Mouse (Mus musculus) CH12F3 (cell line): Measurements from ENCODE around the gene Ecd.
"Not testable (repeated sequence)": the region's sequence is repeated elsewhere in the genome, so short reads cannot be mapped to it uniquely, and the experiment has no call there.

Experiments
- in situ Hi-C: fragments of 300-500 bp; cut with MboI; formaldehyde crosslinking; loops from 2 replicates; pipeline ENCODE4 v1.14.3; 2020; ENCODE audit warnings: low sequenced_read_pairs

Gene Ecd

DNA sequence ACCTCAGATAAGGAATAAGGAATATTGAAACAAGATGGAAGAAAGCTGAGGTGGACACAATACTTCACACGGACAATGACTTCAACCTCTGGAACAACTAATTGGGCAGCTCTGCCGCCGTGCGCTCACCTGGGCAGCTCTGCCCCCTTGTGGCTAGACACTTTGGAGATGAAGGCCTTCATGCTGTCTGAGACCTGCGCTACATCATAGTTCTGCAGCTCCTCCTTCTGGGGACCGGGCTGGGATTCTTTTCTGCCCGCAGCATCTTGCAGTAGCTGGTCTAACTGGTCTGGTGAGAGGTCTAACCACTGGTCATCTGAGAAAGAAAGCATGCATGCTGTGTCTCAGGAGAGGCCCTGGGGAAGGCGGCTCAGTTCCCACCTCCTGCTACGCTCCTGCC lies 19.4 kb downstream of the Ecd start:
- in situ Hi-C loops: no loop called here

DNA sequence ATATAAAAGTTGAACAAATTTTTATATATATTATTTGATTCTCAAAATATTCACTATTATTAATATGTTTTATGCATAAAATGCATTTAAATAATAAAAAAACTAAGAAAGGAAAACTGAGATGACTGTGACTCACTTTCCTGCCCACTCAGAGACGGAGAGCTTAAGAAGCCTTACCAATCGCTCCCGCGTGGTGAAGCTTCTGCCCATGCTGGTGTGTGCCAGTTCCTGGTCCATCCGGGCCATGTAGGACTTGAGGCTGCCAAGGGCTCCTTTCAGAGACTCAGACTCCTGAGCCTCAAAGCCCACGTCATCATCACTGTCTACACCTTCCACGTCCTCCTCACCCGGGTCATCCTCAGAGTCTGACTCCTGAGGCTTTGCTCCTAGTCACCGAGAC lies 23.7 kb downstream of the Ecd start:
- in situ Hi-C loops: no loop called here

DNA sequence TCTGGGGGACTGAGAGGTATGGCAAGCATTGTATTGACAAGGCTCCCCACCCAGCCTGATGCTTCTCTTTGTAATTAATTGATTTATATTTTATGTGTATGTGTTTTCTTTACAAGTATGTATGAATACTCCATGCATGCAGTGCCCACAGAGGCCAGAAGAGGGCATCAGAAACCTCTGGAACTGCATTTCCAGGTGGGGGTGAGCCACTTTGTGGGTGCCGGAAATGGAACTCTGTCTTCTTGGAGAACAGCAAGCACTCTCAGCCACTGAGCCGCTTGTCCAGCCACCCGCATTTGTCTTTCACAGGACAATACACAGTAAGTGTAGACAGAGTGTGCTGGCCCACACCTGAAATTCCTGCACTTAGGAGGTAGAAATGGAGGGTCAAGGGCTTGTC lies 28.5 kb downstream of the Ecd start:
- in situ Hi-C loops: loop anchor here (5.0 kb wide), 1 partner anchor 48 kb away; no protein-coding TSS in a partner anchor

DNA sequence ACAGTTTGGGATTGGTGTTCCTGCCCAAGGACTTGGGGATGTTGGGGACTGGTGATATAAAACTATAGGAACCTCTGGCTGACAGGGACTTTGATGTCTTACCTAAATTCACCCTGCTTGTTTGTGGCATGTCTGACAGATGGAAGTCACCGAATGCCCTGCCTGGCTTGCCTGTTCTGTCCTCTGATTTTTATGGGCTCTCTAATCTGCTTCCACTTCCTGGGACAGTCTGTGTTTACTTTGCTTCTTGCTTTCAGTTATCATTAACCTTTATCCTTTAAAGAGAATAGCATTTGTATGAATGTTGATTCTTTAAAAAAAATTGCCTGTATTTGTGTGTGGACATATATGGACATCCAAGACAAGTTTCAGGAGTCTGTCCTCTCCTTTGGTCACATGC lies 32.8 kb downstream of the Ecd start:
- in situ Hi-C loops: loop anchor here (5.0 kb wide), 1 partner anchor 52 kb away; no protein-coding TSS in a partner anchor

DNA sequence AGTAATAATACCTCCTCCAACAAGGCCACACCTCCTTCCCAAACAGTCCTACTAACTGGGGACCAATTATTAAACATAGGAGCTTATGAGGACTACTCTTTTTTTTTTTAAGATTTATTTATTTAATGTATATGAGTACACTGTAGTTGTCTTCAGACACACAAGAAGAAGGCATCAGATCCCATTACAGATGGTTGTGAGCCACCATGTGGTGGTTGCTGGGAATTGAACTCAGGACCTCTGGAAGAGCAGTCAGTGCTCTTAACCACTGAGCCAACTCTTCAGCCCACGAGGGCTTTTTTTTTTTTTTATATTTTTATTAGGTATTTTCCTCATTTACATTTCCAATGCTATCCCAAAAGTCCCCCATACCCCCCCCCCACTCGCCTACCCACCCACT lies 42.8 kb downstream of the Ecd start:
- in situ Hi-C loops: not testable (repeated sequence)

DNA sequence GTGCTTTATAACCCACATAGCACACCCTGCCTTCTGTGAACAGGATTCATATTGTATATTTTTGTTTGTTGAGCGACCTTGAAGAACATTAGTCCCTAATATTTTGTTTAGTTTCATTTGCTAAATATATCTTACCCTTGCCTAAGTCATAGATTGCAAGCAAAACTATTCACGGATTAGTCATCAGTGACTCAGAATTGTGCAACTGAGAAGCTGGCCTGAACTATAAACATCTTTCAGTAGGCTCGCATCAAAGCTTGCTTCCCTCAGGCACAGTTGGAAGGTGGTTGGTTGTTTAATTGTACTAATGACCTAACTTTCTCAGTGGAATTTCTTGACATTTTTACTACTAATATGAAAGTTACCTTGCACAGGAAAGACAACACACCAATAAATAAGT lies 49.8 kb downstream of the Ecd start:
- in situ Hi-C loops: no loop called here

DNA sequence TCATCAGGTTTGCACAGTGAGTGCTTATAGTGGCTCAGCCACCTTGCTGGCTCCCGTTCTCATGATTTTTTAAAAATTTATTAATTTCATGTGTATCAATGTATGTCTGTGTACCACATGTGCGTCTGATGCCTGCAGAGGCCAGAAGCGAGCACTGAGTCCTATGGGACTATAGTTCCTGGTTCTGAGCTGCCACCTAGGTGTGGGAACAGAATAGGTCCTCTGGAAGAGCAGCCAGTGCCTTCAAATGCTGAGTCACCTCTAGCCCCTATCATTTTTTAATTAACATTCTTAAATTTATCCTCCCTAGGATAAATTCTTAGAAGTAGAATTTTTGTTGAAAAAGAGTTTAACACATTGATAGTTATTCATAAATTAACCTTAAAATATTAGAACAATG lies 50.3 kb downstream of the Ecd start:
- in situ Hi-C loops: no loop called here

DNA sequence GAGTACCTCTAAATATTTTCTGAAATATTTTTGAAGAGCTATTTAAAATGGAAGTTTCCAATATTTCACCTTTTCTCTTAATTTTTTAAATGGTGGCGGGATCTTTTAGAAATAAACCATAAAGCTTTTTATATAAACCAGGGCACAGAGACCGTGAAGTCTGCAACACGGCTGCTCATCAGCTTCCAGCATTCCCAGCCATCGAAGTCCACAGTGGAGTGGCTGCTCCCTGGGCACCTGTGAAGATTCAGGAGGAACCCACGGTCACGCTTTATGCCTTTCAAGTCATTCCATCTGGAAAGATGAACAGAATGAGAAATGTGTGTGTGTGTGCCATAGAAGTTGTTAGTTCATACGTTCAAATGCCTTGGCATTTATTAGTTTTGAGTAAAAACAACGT lies 53.0 kb downstream of the Ecd start:
- in situ Hi-C loops: no loop called here

DNA sequence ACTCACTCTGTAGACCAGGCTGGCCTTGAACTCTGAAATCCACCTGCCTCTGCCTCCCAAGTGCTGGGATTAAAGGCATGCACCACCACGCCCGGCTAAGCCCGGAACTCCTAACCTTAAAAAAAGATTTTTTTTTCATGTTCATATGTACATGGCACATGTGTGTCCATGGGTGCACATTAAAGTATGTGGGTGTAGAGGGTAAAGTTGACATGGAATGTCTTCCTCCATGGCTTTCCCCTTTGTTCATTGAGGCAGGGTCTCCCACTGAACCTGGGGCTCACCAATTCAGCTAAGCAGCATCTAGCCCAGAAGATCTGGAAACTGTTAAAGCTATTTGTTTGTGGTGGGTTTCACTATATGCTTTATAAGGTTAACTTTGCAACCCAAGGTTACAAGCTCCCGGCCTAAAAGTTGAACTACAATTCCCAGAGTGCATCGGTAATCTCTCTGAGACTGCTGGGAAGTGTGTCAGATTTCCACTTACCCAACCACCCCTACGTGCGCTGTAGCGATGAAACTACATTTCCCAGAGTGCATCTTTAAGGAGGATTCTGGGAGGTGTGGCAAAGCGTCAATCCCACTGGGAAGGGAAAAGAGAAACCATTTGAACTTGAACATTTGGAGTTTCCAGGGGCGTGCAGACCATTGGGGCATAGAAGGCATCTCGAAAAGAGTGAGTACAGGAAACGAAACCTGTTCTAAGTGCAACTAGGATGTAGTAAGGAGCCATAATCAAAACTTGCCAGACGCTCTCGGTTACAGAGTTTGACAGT lies 53.6 kb downstream of the Ecd start, which contains the start of gene Nudt13:
Nudt13 (plus strand) TSS at position 581 of the 776 bp plus-strand sequence.
- in situ Hi-C loops: no loop called here

DNA sequence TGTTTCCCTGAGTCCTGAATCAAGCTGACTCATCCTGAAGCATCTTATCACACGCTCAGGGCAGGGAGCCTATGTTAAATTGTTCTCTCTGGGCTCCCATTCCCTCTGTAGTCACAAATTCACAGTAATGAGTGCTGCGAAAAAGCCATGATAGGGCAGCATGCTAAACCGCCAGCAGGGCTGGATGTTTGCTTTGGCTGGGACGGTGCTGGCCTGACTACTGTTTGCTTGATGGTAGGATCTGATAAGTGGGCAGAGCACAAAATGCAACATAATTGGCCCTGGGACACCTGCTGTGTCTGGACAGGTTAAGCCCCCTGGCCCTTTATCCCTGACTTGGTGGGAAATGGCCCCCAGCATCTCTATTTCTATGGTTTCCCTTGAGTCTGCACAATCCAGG lies 56.5 kb downstream of the Ecd start:
- in situ Hi-C loops: no loop called here
